Mouse (Mus musculus) embryo, embryonic 9.5 days (tissue): Measurements from ENCODE around the gene Prdm13.

Source experiments
- DNase-seq: peaks from one replicate; pipeline ENCODE4 v3.0.0-alpha.2; 2017; ENCODE audit errors: extremely low spot score

The Prdm13 gene

GRCm38 (mm10) chr4:21685595-21686091 is at the start of gene Prdm13:
Prdm13 (minus strand) TSS chr4:21685963.
- peak; percentile 59 for DNase-seq

- DNase-seq = peak; percentile 94
Measured at GRCm38 (mm10) chr4:21727615-21728165, 41.9 kb upstream of the Prdm13 start, which contains the start of gene Ccnc. Ccnc (plus strand) TSS chr4:21727701.

GRCm38 (mm10) chr4:21726912-21727614 is 41.3 kb upstream of the Prdm13 start:
- DNase-seq = peak; percentile 61

- DNase-seq = no peak
Measured at GRCm38 (mm10) chr4:21722752-21723334, 37.1 kb upstream of the Prdm13 start.

- peak; percentile 87 for DNase-seq
Measured at GRCm38 (mm10) chr4:21712147-21712546, 26.4 kb upstream of the Prdm13 start.

- no peak for DNase-seq
Measured at GRCm38 (mm10) chr4:21705046-21705445, 19.3 kb upstream of the Prdm13 start.

- DNase-seq = peak; percentile 49
Measured at GRCm38 (mm10) chr4:21695638-21696254, 10.0 kb upstream of the Prdm13 start.

GRCm38 (mm10) chr4:21690221-21690620 is 4.5 kb upstream of the Prdm13 start:
- peak; percentile 24 for DNase-seq

GRCm38 (mm10) chr4:21689492-21689941 is 3.8 kb upstream of the Prdm13 start:
- peak; percentile 45 for DNase-seq

GRCm38 (mm10) chr4:21688703-21689200 is 3.0 kb upstream of the Prdm13 start:
- peak; percentile 74 for DNase-seq

GRCm38 (mm10) chr4:21687783-21688702 is 2.3 kb upstream of the Prdm13 start:
- peak; percentile 61 for DNase-seq

GRCm38 (mm10) chr4:21686934-21687333 is 1.2 kb upstream of the Prdm13 start:
- peak; percentile 51 for DNase-seq

- no peak for DNase-seq
Measured at GRCm38 (mm10) chr4:21686416-21686815, 653 bp upstream of the Prdm13 start.

GRCm38 (mm10) chr4:21684341-21684970 is 1.3 kb downstream of the Prdm13 start:
- no peak for DNase-seq

- DNase-seq = peak; percentile 25
Measured at GRCm38 (mm10) chr4:21682421-21683150, 3.2 kb downstream of the Prdm13 start.

GRCm38 (mm10) chr4:21680971-21681370 is 4.8 kb downstream of the Prdm13 start:
- peak; percentile 24 for DNase-seq

- peak; percentile 24 for DNase-seq
Measured at GRCm38 (mm10) chr4:21679624-21680480, 5.9 kb downstream of the Prdm13 start.

- DNase-seq = peak; percentile 83
Measured at GRCm38 (mm10) chr4:21678975-21679623, 6.7 kb downstream of the Prdm13 start.
